Mouse (Mus musculus): Measurements from ENCODE around the gene Evpl. TPM values are rescaled to one million over a fixed set of nuclear protein-coding genes. Genes with fewer than 3 reads are reported as not detected.

The Evpl gene
- total RNA-seq, 2 experiments from 2014 or later, result 0.26 to 0.59 TPM

GRCm38 (mm10) chr11:116216549-116216948 is 21.3 kb downstream of the Evpl start:
- DNase-seq (ENCODE audit: extremely low spot score in 1 of 2, low spot score in 1 of 2), result no peak

- no peak for DNase-seq (ENCODE audit: extremely low spot score in 1 of 2, low spot score in 1 of 2)
Observed at GRCm38 (mm10) chr11:116215991-116216390, 21.9 kb downstream of the Evpl start.

GRCm38 (mm10) chr11:116215181-116215580 is 22.7 kb downstream of the Evpl start:
- DNase-seq (ENCODE audit: extremely low spot score in 1 of 2, low spot score in 1 of 2), result no peak

- no peak for DNase-seq (ENCODE audit: extremely low spot score in 1 of 2, low spot score in 1 of 2)
Observed at GRCm38 (mm10) chr11:116213877-116214510, 23.9 kb downstream of the Evpl start.

- DNase-seq (ENCODE audit: extremely low spot score in 1 of 2, low spot score in 1 of 2), result no peak
Observed at GRCm38 (mm10) chr11:116212847-116213246, 25.0 kb downstream of the Evpl start.

- DNase-seq (ENCODE audit: extremely low spot score in 1 of 2, low spot score in 1 of 2), result no peak
Observed at GRCm38 (mm10) chr11:116210696-116211095, 27.2 kb downstream of the Evpl start.

- DNase-seq (ENCODE audit: extremely low spot score in 1 of 2, low spot score in 1 of 2), result no peak
Observed at GRCm38 (mm10) chr11:116209257-116209656, 28.6 kb downstream of the Evpl start.

- no peak for DNase-seq (ENCODE audit: extremely low spot score in 1 of 2, low spot score in 1 of 2)
Observed at GRCm38 (mm10) chr11:116208660-116209059, 29.2 kb downstream of the Evpl start.

- no peak for DNase-seq (ENCODE audit: extremely low spot score in 1 of 2, low spot score in 1 of 2)
Observed at GRCm38 (mm10) chr11:116206678-116207077, 31.2 kb downstream of the Evpl start.

GRCm38 (mm10) chr11:116203150-116203549 is 34.7 kb downstream of the Evpl start:
- no peak for DNase-seq (ENCODE audit: extremely low spot score in 1 of 2, low spot score in 1 of 2)

GRCm38 (mm10) chr11:116201151-116201550 is 36.7 kb downstream of the Evpl start:
- DNase-seq (ENCODE audit: extremely low spot score in 1 of 2, low spot score in 1 of 2), result no peak

GRCm38 (mm10) chr11:116198639-116199531 is 39.0 kb downstream of the Evpl start, which contains the start of the genes Ten1 and Acox1:
Gene Ten1, plus strand, starts transcription at chr11:116198855.
Gene Acox1, minus strand, starts transcription at chr11:116199045.
- DNase-seq (ENCODE audit: extremely low spot score in 1 of 2, low spot score in 1 of 2), result peak; percentile 94 to 95

- DNase-seq (ENCODE audit: extremely low spot score in 1 of 2, low spot score in 1 of 2), result no peak
Observed at GRCm38 (mm10) chr11:116198132-116198531, 39.7 kb downstream of the Evpl start.

GRCm38 (mm10) chr11:116197584-116197906 is 40.3 kb downstream of the Evpl start:
- DNase-seq (ENCODE audit: extremely low spot score in 1 of 2, low spot score in 1 of 2), result no peak

- DNase-seq (ENCODE audit: extremely low spot score in 1 of 2, low spot score in 1 of 2), result no peak
Observed at GRCm38 (mm10) chr11:116196866-116197583, 40.9 kb downstream of the Evpl start.

- no peak for DNase-seq (ENCODE audit: extremely low spot score in 1 of 2, low spot score in 1 of 2)
Observed at GRCm38 (mm10) chr11:116196336-116196735, 41.5 kb downstream of the Evpl start.

- no peak for DNase-seq (ENCODE audit: extremely low spot score in 1 of 2, low spot score in 1 of 2)
Observed at GRCm38 (mm10) chr11:116195252-116195651, 42.6 kb downstream of the Evpl start.

- no peak for DNase-seq (ENCODE audit: extremely low spot score in 1 of 2, low spot score in 1 of 2)
Observed at GRCm38 (mm10) chr11:116194619-116195018, 43.3 kb downstream of the Evpl start.

GRCm38 (mm10) chr11:116187226-116187930 is 50.5 kb downstream of the Evpl start:
- no peak for DNase-seq (ENCODE audit: extremely low spot score in 1 of 2, low spot score in 1 of 2)

- no peak for DNase-seq (ENCODE audit: extremely low spot score in 1 of 2, low spot score in 1 of 2)
Observed at GRCm38 (mm10) chr11:116186360-116186759, 51.5 kb downstream of the Evpl start.
